Mouse (Mus musculus) neutrophil, adult 5-6 weeks (primary cell): ENCODE measurements around the gene Nlgn1. TPM values are rescaled to one million over a fixed set of nuclear protein-coding genes. Genes with fewer than 3 reads are reported as not detected.

Experiments used
- ATAC-seq: fragments of 151-379, 151-347 bp; 2 replicates; pipeline ENCODE4 v1.8.0; 2017; ENCODE audit warnings: mild to moderate bottlenecking, moderate TSS enrichment; ENCODE audit not compliant: insufficient number of reproducible peaks, poor library complexity, low FRiP score, severe bottlenecking; ENCODE audit errors: extremely low read depth
- total RNA-seq: library from RNA; stranded (forward); fragments of 200-1000 nt; gene quantifications from 2 replicates; pipeline ENCODE4 v1.2.3, GENCODE M21; 2017

Gene Nlgn1
- not detected in 2 replicates for total RNA-seq

- ATAC-seq, result no peak
Measured at GRCm38 (mm10) chr3:26332400-26333238, at the start of gene Nlgn1. Nlgn1 (minus strand) TSS chr3:26332460.

- ATAC-seq, result no peak
Measured at GRCm38 (mm10) chr3:26378272-26378671, 46.0 kb upstream of the Nlgn1 start.

- no peak for ATAC-seq
Measured at GRCm38 (mm10) chr3:26355082-26355481, 22.8 kb upstream of the Nlgn1 start.

- ATAC-seq, result no peak
Measured at GRCm38 (mm10) chr3:26354483-26355030, 22.3 kb upstream of the Nlgn1 start.

- ATAC-seq, result no peak
Measured at GRCm38 (mm10) chr3:26337495-26337894, 5.2 kb upstream of the Nlgn1 start.

GRCm38 (mm10) chr3:26333239-26333811 is 1.1 kb upstream of the Nlgn1 start:
- ATAC-seq, result no peak

- ATAC-seq, result no peak
Measured at GRCm38 (mm10) chr3:26331177-26332061, 841 bp downstream of the Nlgn1 start.

- no peak for ATAC-seq
Measured at GRCm38 (mm10) chr3:26330863-26331176, 1.4 kb downstream of the Nlgn1 start.

- ATAC-seq, result no peak
Measured at GRCm38 (mm10) chr3:26330019-26330418, 2.2 kb downstream of the Nlgn1 start.

GRCm38 (mm10) chr3:26324510-26324909 is 7.8 kb downstream of the Nlgn1 start:
- ATAC-seq, result no peak

- no peak for ATAC-seq
Measured at GRCm38 (mm10) chr3:26317397-26317796, 14.9 kb downstream of the Nlgn1 start.

- ATAC-seq, result no peak
Measured at GRCm38 (mm10) chr3:26297869-26298268, 34.4 kb downstream of the Nlgn1 start.

GRCm38 (mm10) chr3:26270894-26271795 is 61.1 kb downstream of the Nlgn1 start:
- ATAC-seq, result no peak

GRCm38 (mm10) chr3:26246564-26246963 is 85.7 kb downstream of the Nlgn1 start:
- ATAC-seq, result no peak

- no peak for ATAC-seq
Measured at GRCm38 (mm10) chr3:26243274-26243673, 89.0 kb downstream of the Nlgn1 start.

GRCm38 (mm10) chr3:26230006-26230405 is 102.3 kb downstream of the Nlgn1 start:
- no peak for ATAC-seq

- no peak for ATAC-seq
Measured at GRCm38 (mm10) chr3:26228827-26229226, 103.4 kb downstream of the Nlgn1 start.

GRCm38 (mm10) chr3:26228172-26228781 is 104.0 kb downstream of the Nlgn1 start:
- ATAC-seq, result no peak
